ENCODE assay signal across 11 mouse cellular contexts in genomic region chr2:38504311-38504710, GRCm38 (mm10). TPM values are rescaled to one million over a fixed set of nuclear protein-coding genes. Genes with fewer than 3 reads are reported as not detected.
DNase-seq lines count a peak whose midpoint lies in the region.
"Had no signal": no experiment of that assay in that cellular context is flagged by ENCODE, and none has a peak within 500 bp of the region (broad histone marks: within the 10 kb centered on the region; RNA-seq: fewer than 3 reads in every experiment).

No protein-coding gene starts in this region.

- peak; percentile 62 for DNase-seq in gastrocnemius, postnatal 10 days
- DNase-seq in gastrocnemius, adult 8-10 months (ENCODE audit: low spot score in 2 of 2), result no peak
- DNase-seq in kidney, postnatal 14 days, result peak; percentile 22
- DNase-seq in kidney, adult 9 months, result no peak
- DNase-seq in right cerebral cortex, postnatal 25 days, result peak; percentile 18
- DNase-seq in right cerebral cortex, adult 2 months (ENCODE audit: low spot score in 2 of 2), result no peak
- peak; percentile 32 for DNase-seq in right cerebral cortex, postnatal 4 days
- DNase-seq in thymus, adult 18-20 months, result no peak
- DNase-seq: adrenal gland, postnatal 25 days; cerebellum, adult 11 months; kidney, postnatal 36 days had no signal

RNA-seq across cellular contexts. Expression of gene Nek6, which starts 7.1 kb away (rescaled TPM):
- total RNA-seq in gastrocnemius, postnatal 10 days (2021), result 10 to 100 TPM; 17.2 to 17.5 TPM
- 10 to 100 TPM; 10.7 to 15.6 (median 14.1) TPM for total RNA-seq in gastrocnemius, adult 8-10 months (2022)

Comparison
In these comparisons a context has a peak if more than half of its experiments do, and no peak if none do; other contexts are left out.
1. DNase-seq: peak in gastrocnemius, postnatal 10 days (single experiment), kidney, postnatal 14 days (single experiment), right cerebral cortex, postnatal 25 days (single experiment) and right cerebral cortex, postnatal 4 days (single experiment); none in gastrocnemius, adult 8-10 months (0 of 2), kidney, adult 9 months (single experiment), right cerebral cortex, adult 2 months (0 of 2) and thymus, adult 18-20 months (0 of 2).